Mouse (Mus musculus) lung, adult 2 months (tissue): ENCODE data around the gene Fbxo46. TPM values are rescaled to one million over a fixed set of nuclear protein-coding genes. Genes with fewer than 3 reads are reported as not detected.
A peak's percentile ranks its signal among the peaks of the same experiment; 100 is the strongest.

Experiments
- DNase-seq: peaks from one replicate; pipeline ENCODE4 v3.0.0; 2022
- H3K4me1 ChIP-seq: fragments of 200-500 bp; 2 replicates; pipeline ENCODE4 v1.6.1; 2011; ENCODE audit warnings: low read length; ENCODE audit not compliant: control insufficient read depth, insufficient read depth
- H3K4me3 ChIP-seq: fragments of 200-500 bp; replicated peaks from 2 replicates; pipeline ENCODE3; 2011; ENCODE audit warnings: low read depth, mild to moderate bottlenecking, control low read depth, low read length; ENCODE audit errors: extremely low read depth
- CTCF ChIP-seq: fragments of 200-500 bp; IDR thresholded peaks from 2 replicates; pipeline ENCODE4 v1.5.1; 2011; ENCODE audit warnings: mild to moderate bottlenecking, low read length, control low read depth; ENCODE audit not compliant: insufficient read depth
- POLR2A ChIP-seq: fragments of 200-500 bp; IDR thresholded peaks from 2 replicates; pipeline ENCODE4 v1.6.1; 2011; ENCODE audit warnings: low read depth, mild to moderate bottlenecking, control low read depth, low read length, borderline replicate concordance; ENCODE audit errors: extremely low read depth
- WGBS: fragments of 180-500 bp; shearing (Covaris S2); methylation state at CpG from one replicate; pipeline ENCODE4 v1.1.7; 2018; 5-methylcytosine and 5-hydroxymethylcytosine counted together
- polyA plus RNA-seq: library from polyadenylated mRNA; depleted of rRNA; stranded (reverse); fragments of >200 nt; gene quantifications from 2 replicates; pipeline ENCODE4 v1.2.3, GENCODE M21; 2012

The Fbxo46 gene
- polyA plus RNA-seq, 1 experiment, result 10.7 TPM

GRCm38 (mm10) chr7:19172874-19173273, 53.2 kb downstream of the Fbxo46 start:
- DNase-seq, result peak; percentile 68
- TF ChIP-seq POLR2A (no peak), CTCF (peak; percentile 66)
- Histone ChIP-seq H3K4me3 (no peak overlapping the region), H3K4me1 (0 out of 2 replicates have a peak, but pooled peaks cover 2% of the 10 kb centered on the region)
- WGBS, result 3% methylated on average over 17 of the region's 17 CpGs

- WGBS, result 3% methylated on average over 30 of the region's 30 CpGs
- peaks cover 8% of the 10 kb centered on the region for H3K4me1 ChIP-seq
- no peak for DNase-seq
- H3K4me3 ChIP-seq, result no peak within 1 kb of the TSS
- TF ChIP-seq CTCF, result no peak
- TF ChIP-seq POLR2A, result no peak
Measured at GRCm38 (mm10) chr7:19175708-19176515, 56.3 kb downstream of the Fbxo46 start, which contains the start of gene Eml2. Gene Eml2, plus strand, starts transcription at chr7:19176421.

DNA sequence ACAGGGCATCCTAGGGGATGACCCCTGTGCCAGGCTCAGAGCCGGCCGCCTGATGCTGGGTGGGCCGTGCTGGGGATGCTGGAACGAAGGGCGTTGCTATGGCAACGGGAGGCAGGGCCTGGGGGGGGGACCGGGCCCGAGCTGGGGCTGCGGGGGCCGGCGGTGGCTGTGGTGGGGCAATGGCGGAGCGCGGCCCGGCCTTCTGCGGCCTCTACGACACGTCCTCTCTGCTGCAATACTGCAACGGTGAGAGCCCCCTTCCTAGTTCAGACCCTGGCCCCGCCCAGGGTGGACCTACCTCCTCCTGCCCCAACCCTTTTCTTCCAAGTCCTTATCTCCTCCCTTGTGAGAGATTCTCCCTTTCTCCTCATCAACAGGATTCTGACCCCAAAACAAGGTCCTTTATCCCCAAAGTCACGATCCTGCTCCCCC, 56.9 kb downstream of the Fbxo46 start:
- WGBS, result 7% methylated on average over 20 of the region's 21 CpGs
- no peak for DNase-seq
- Histone ChIP-seq H3K4me1 (peaks cover 8% of the 10 kb centered on the region), H3K4me3 (no peak overlapping the region)
- no peak for TF ChIP-seq POLR2A

GRCm38 (mm10) chr7:19177216-19177615, 57.6 kb downstream of the Fbxo46 start:
- H3K4me3 ChIP-seq, result no peak overlapping the region
- DNase-seq, result no peak
- WGBS, result 75% methylated on average over 7 of the region's 7 CpGs
- no peak for TF ChIP-seq POLR2A
- TF ChIP-seq CTCF, result no peak
- peaks cover 8% of the 10 kb centered on the region for H3K4me1 ChIP-seq

- Histone ChIP-seq H3K4me3 (no peak overlapping the region), H3K4me1 (peaks cover 9% of the 10 kb centered on the region)
- WGBS, result 14% methylated on average over 18 of the region's 18 CpGs
- TF ChIP-seq CTCF, result no peak
- TF ChIP-seq POLR2A, result no peak
- DNase-seq, result no peak
Measured at GRCm38 (mm10) chr7:19178035-19178434, 58.4 kb downstream of the Fbxo46 start.

- Histone ChIP-seq H3K4me1 (peaks cover 9% of the 10 kb centered on the region), H3K4me3 (no peak overlapping the region)
- TF ChIP-seq POLR2A (no peak), CTCF (peak; percentile 72)
- peak; percentile 80 for DNase-seq
- 6% methylated on average over 27 of the region's 27 CpGs for WGBS
Measured at GRCm38 (mm10) chr7:19178443-19179092, 58.9 kb downstream of the Fbxo46 start.

- under 1% methylated on average over 32 of the region's 32 CpGs for WGBS
- TF ChIP-seq POLR2A (no peak), CTCF (peak; percentile 44)
- Histone ChIP-seq H3K4me3 (no peak overlapping the region), H3K4me1 (peaks cover 9% of the 10 kb centered on the region)
- DNase-seq, result peak; percentile 58
Measured at GRCm38 (mm10) chr7:19179173-19179572, 59.5 kb downstream of the Fbxo46 start.

GRCm38 (mm10) chr7:19179936-19180335, 60.3 kb downstream of the Fbxo46 start:
- DNase-seq, result no peak
- H3K4me1 ChIP-seq, result peaks cover 9% of the 10 kb centered on the region
- no peak overlapping the region for H3K4me3 ChIP-seq
- TF ChIP-seq CTCF (no peak), POLR2A (no peak)
- WGBS, result 31% methylated on average over 6 of the region's 6 CpGs

- Histone ChIP-seq H3K4me3 (peak overlapping the region; percentile 98), H3K4me1 (peaks cover 9% of the 10 kb centered on the region)
- under 1% methylated on average over 27 of the region's 27 CpGs for WGBS
- TF ChIP-seq POLR2A (no peak), CTCF (no peak)
- peak; percentile 56 for DNase-seq
Measured at GRCm38 (mm10) chr7:19180862-19181429, 61.3 kb downstream of the Fbxo46 start.

DNA sequence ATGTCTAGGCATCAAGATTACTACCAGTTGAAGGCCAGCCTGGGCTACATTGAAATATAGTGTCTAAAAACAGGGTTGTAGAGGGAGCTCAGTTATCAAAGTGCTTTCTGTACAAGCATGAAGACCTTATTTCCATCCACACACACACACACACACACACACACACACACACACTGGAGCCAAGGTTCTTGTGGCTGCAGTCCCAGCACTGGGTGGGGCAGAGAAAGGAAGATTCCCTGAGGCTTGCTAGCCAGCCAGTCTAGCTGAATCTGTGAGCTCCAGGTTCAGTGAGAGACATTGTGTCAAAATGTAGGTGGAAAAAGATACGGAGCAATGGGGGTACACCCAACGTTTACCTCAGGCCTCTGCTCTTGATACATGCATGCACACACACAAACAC, 64.6 kb downstream of the Fbxo46 start:
- peaks cover 5% of the 10 kb centered on the region for H3K4me1 ChIP-seq
- WGBS, result 74% methylated on average over 2 of the region's 2 CpGs
- TF ChIP-seq POLR2A (no peak), CTCF (no peak)
- H3K4me3 ChIP-seq, result no peak overlapping the region
- no peak for DNase-seq
